Mouse (Mus musculus) midbrain, postnatal 0 days (tissue): ENCODE data around the gene Tepp. TPM values are rescaled to one million over a fixed set of nuclear protein-coding genes. Genes with fewer than 3 reads are reported as not detected.

Experiments used
- ATAC-seq: fragments of 200-750 bp; cut with Nextera tagmentation; 2 replicates; pipeline ENCODE4 v1.8.0; 2017; ENCODE audit warnings: moderate number of reproducible peaks, mild to moderate bottlenecking, moderate TSS enrichment, moderate library complexity; ENCODE audit not compliant: low FRiP score
- DNase-seq: peaks from one replicate; pipeline ENCODE4 v3.0.0-alpha.2; 2015; ENCODE audit warnings: low spot score
- H3K27ac ChIP-seq: fragments of 300-500 bp; sonication (generic); 2 replicates; pipeline ENCODE4 v1.5.1; 2014; ENCODE audit warnings: low read depth, mild to moderate bottlenecking, low read length, mixed read lengths
- H3K27me3 ChIP-seq: fragments of 300-500 bp; sonication (generic); 2 replicates; pipeline ENCODE4 v1.6.1; 2014; ENCODE audit warnings: low read length, control low read depth, mixed read lengths; ENCODE audit not compliant: insufficient read depth
- H3K36me3 ChIP-seq: fragments of 300-500 bp; sonication (generic); 2 replicates; pipeline ENCODE4 v1.6.1; 2014; ENCODE audit warnings: low read length, control low read depth, mixed read lengths; ENCODE audit not compliant: insufficient read depth
- H3K4me1 ChIP-seq: fragments of 300-500 bp; sonication (generic); 2 replicates; pipeline ENCODE4 v1.6.1; 2014; ENCODE audit warnings: mild to moderate bottlenecking, control low read depth, antibody characterized with exemption, low read length, mixed read lengths; ENCODE audit not compliant: insufficient read depth
- H3K4me2 ChIP-seq: fragments of 300-500 bp; sonication (generic); 2 replicates; pipeline ENCODE4 v1.6.1; 2014; ENCODE audit warnings: low read depth, mild to moderate bottlenecking, low read length, mixed read lengths; ENCODE audit not compliant: poor library complexity, severe bottlenecking
- H3K4me3 ChIP-seq: fragments of 300-500 bp; sonication (generic); 2 replicates; pipeline ENCODE4 v1.5.1; 2014; ENCODE audit warnings: low read depth, mild to moderate bottlenecking, low read length, moderate library complexity
- H3K9ac ChIP-seq: fragments of 300-500 bp; sonication (generic); replicated peaks from 2 replicates; pipeline ENCODE4 v1.6.1; 2014; ENCODE audit warnings: mild to moderate bottlenecking, low read length, moderate library complexity, mixed read lengths; ENCODE audit not compliant: poor library complexity, severe bottlenecking
- H3K9me3 ChIP-seq: fragments of 300-500 bp; sonication (generic); 2 replicates; pipeline ENCODE4 v1.6.1; 2016; ENCODE audit warnings: low read length, control low read depth
- CTCF ChIP-seq: IDR thresholded peaks from 2 replicates; pipeline ENCODE4 v1.5.1; 2016; ENCODE audit warnings: antibody characterized with exemption, mild to moderate bottlenecking
- WGBS: fragments of 180-500 bp; shearing (Covaris S2); extraction: QIAGEN DNeasy Blood & Tissue Kit; methylation state at CpG from one replicate; pipeline ENCODE4 v1.1.7; 2014; 5-methylcytosine and 5-hydroxymethylcytosine counted together
- polyA plus RNA-seq: library from polyadenylated mRNA; unstranded; fragments of >200 nt; fragmentation: Nextera tagmentation; extraction: Ambion mirVana; gene quantifications from 2 replicates; pipeline ENCODE4 v1.2.1, GENCODE M21; 2015
- total RNA-seq: library from RNA; depleted of rRNA; stranded (reverse); fragments of >200 nt; gene quantifications from 2 replicates; pipeline ENCODE4 v1.2.3, GENCODE M21; 2014

Gene Tepp
- total and polyA plus RNA-seq, 2 experiments from 2014 or later = 0.77 to 2.5 TPM

GRCm38 (mm10) chr8:95352871-95353866, 42.8 kb downstream of the Tepp start:
- no peaks in the 10 kb centered on the region for H3K27me3 ChIP-seq
- H3K4me2 ChIP-seq = peak overlapping the region; percentile 95
- H3K9ac ChIP-seq = peak overlapping the region; percentile 73
- H3K36me3 ChIP-seq = no peaks in the 10 kb centered on the region
- DNase-seq = peak; percentile 61
- TF ChIP-seq CTCF = no peak; the same call in 1 of the 2 replicates
- peak overlapping the region; percentile 71 for H3K27ac ChIP-seq
- peaks cover 7% of the 10 kb centered on the region; the same call in 1 of the 2 replicates for H3K4me1 ChIP-seq
- 2% methylated on average over 62 of the region's 62 CpGs for WGBS
- peak; percentile 38 for ATAC-seq
- H3K4me3 ChIP-seq = peak overlapping the region; percentile 87
- H3K9me3 ChIP-seq = no peaks in the 10 kb centered on the region

- no peak for TF ChIP-seq CTCF
- Histone ChIP-seq H3K27ac (no peak overlapping the region), H3K9me3 (no peaks in the 10 kb centered on the region), H3K27me3 (no peaks in the 10 kb centered on the region), H3K36me3 (no peaks in the 10 kb centered on the region), H3K4me3 (no peak overlapping the region), H3K4me2 (peak overlapping the region; percentile 95), H3K9ac (no peak overlapping the region), H3K4me1 (peaks cover 7% of the 10 kb centered on the region; the same call in 1 of the 2 replicates)
- WGBS = 92% methylated on average over 2 of the region's 2 CpGs
- no peak for DNase-seq
- no peak for ATAC-seq
Measured at GRCm38 (mm10) chr8:95354606-95355005, 44.2 kb downstream of the Tepp start.

- no peaks in the 10 kb centered on the region for H3K27me3 ChIP-seq
- peaks cover 9% of the 10 kb centered on the region for H3K4me1 ChIP-seq
- H3K4me2 ChIP-seq = no peak overlapping the region
- no peak for TF ChIP-seq CTCF
- H3K9ac ChIP-seq = no peak overlapping the region
- H3K4me3 ChIP-seq = no peak overlapping the region
- H3K27ac ChIP-seq = no peak overlapping the region
- H3K36me3 ChIP-seq = no peaks in the 10 kb centered on the region
- no peaks in the 10 kb centered on the region for H3K9me3 ChIP-seq
- DNase-seq (no peak), ATAC-seq (no peak)
- 57% methylated on average over 7 of the region's 8 CpGs for WGBS
Measured at GRCm38 (mm10) chr8:95358550-95359411, 48.4 kb downstream of the Tepp start.

GRCm38 (mm10) chr8:95360181-95361015, 50.0 kb downstream of the Tepp start:
- no peak for ATAC-seq
- DNase-seq = no peak
- Histone ChIP-seq H3K4me2 (no peak overlapping the region), H3K27me3 (no peaks in the 10 kb centered on the region), H3K27ac (no peak overlapping the region), H3K9me3 (no peaks in the 10 kb centered on the region), H3K9ac (no peak overlapping the region), H3K4me1 (peaks cover 9% of the 10 kb centered on the region), H3K36me3 (no peaks in the 10 kb centered on the region), H3K4me3 (no peak overlapping the region)
- WGBS = 32% methylated on average over 7 of the region's 7 CpGs
- no peak for TF ChIP-seq CTCF

GRCm38 (mm10) chr8:95361016-95361341, 50.6 kb downstream of the Tepp start:
- Histone ChIP-seq H3K36me3 (no peaks in the 10 kb centered on the region), H3K4me1 (peaks cover 9% of the 10 kb centered on the region), H3K9ac (no peak overlapping the region), H3K9me3 (no peaks in the 10 kb centered on the region), H3K27me3 (no peaks in the 10 kb centered on the region), H3K4me2 (no peak overlapping the region), H3K27ac (no peak overlapping the region), H3K4me3 (no peak overlapping the region)
- TF ChIP-seq CTCF = no peak
- ATAC-seq (no peak), DNase-seq (no peak)
- WGBS = 66% methylated on average over 3 of the region's 3 CpGs
